13 mouse cellular contexts compared by ENCODE assay signal in genomic region chr13:107065098-107065855, GRCm38 (mm10). TPM values are rescaled to one million over a fixed set of nuclear protein-coding genes. Genes with fewer than 3 reads are reported as not detected.
DNase-seq lines count a peak whose midpoint lies in the region; ATAC-seq and TF ChIP-seq lines count a peak whose summit lies in the region.
"Had no signal": no experiment of that assay in that cellular context is flagged by ENCODE, and none has a peak within 500 bp of the region (broad histone marks: within the 10 kb centered on the region; RNA-seq: fewer than 3 reads in every experiment).

No protein-coding gene starts in this region.

- H3K9me3 ChIP-seq in midbrain, embryonic 12.5 days, result no peaks in the 10 kb centered on the region
- H3K9me3 ChIP-seq in midbrain, embryonic 10.5 days (replicated peaks), result no peaks in the 10 kb centered on the region
- no peaks in the 10 kb centered on the region for H3K9me3 ChIP-seq in hindbrain, embryonic 15.5 days
- no peaks in the 10 kb centered on the region for H3K9me3 ChIP-seq in midbrain, embryonic 16.5 days (replicated peaks; ENCODE audit: control insufficient read depth, low read length, poor library complexity, severe bottlenecking)

- H3K27me3 ChIP-seq in midbrain, embryonic 12.5 days, result no peaks in the 10 kb centered on the region
- no peaks in the 10 kb centered on the region for H3K27me3 ChIP-seq in midbrain, embryonic 10.5 days (ENCODE audit: low read depth, poor library complexity, severe bottlenecking)
- no peaks in the 10 kb centered on the region for H3K27me3 ChIP-seq in hindbrain, embryonic 15.5 days
- H3K27me3 ChIP-seq in midbrain, embryonic 16.5 days (ENCODE audit: control insufficient read depth, insufficient read depth, low read depth, low read length), result no peaks in the 10 kb centered on the region
- H3K27me3 ChIP-seq in kidney, adult 2 months (replicated peaks; ENCODE audit: control insufficient read depth, insufficient read depth, low read length), result no peaks in the 10 kb centered on the region

- H3K36me3 ChIP-seq in midbrain, embryonic 12.5 days, result no peaks in the 10 kb centered on the region
- no peaks in the 10 kb centered on the region for H3K36me3 ChIP-seq in midbrain, embryonic 10.5 days
- no peaks in the 10 kb centered on the region for H3K36me3 ChIP-seq in hindbrain, embryonic 15.5 days
- no peaks in the 10 kb centered on the region for H3K36me3 ChIP-seq in midbrain, embryonic 16.5 days (ENCODE audit: control insufficient read depth, insufficient read depth, low read length)
- no peaks in the 10 kb centered on the region for H3K36me3 ChIP-seq in kidney, adult 2 months (ENCODE audit: control insufficient read depth, insufficient read depth, low read length)

- no peak overlapping the region for H3K9ac ChIP-seq in midbrain, embryonic 12.5 days (replicated peaks)
- H3K9ac ChIP-seq in hindbrain, embryonic 15.5 days, result no peak overlapping the region
- no peak overlapping the region for H3K9ac ChIP-seq in midbrain, embryonic 16.5 days (ENCODE audit: low read depth, low read length)

- no peak for DNase-seq in midbrain, embryonic 10.5 days (ENCODE audit: low spot score)
- DNase-seq in thymus, postnatal 4 days, result no peak
- DNase-seq in cerebellum, adult 9-11 months, result no peak
- no peak for DNase-seq in kidney, adult 2 months
- DNase-seq: adrenal gland, postnatal 36 days; cerebellum, adult 18-20 months; kidney, postnatal 4 days; thymus, adult 2 months had no signal

- WGBS in midbrain, embryonic 12.5 days, result 57% methylated on average over 10 of the region's 10 CpGs
- WGBS in midbrain, embryonic 10.5 days, result 82% methylated on average over 10 of the region's 10 CpGs
- 48% methylated on average over 10 of the region's 10 CpGs for WGBS in hindbrain, embryonic 15.5 days
- WGBS in midbrain, embryonic 16.5 days, result 50% methylated on average over 10 of the region's 10 CpGs
- WGBS in kidney, adult 2 months, result 79% methylated on average over 10 of the region's 10 CpGs

- no peak overlapping the region for H3K27ac ChIP-seq in midbrain, embryonic 12.5 days (replicated peaks)
- no peak overlapping the region for H3K27ac ChIP-seq in midbrain, embryonic 10.5 days (replicated peaks)
- H3K27ac ChIP-seq in hindbrain, embryonic 15.5 days (replicated peaks), result 0 out of 2 replicates have a peak overlapping the region, but pooled peaks have one; percentile 42
- H3K27ac ChIP-seq in midbrain, embryonic 16.5 days (ENCODE audit: low read length), result no peak overlapping the region
- H3K27ac ChIP-seq in kidney, adult 2 months (ENCODE audit: insufficient read depth, low read depth, low read length), result no peak overlapping the region

- peaks cover 4% of the 10 kb centered on the region for H3K4me1 ChIP-seq in midbrain, embryonic 12.5 days
- peaks cover 3% of the 10 kb centered on the region; the same call in 1 of the 2 replicates for H3K4me1 ChIP-seq in midbrain, embryonic 10.5 days
- H3K4me1 ChIP-seq in hindbrain, embryonic 15.5 days (replicated peaks), result no peaks in the 10 kb centered on the region; the same call in 1 of the 2 replicates
- peaks cover 3% of the 10 kb centered on the region; the same call in 1 of the 2 replicates for H3K4me1 ChIP-seq in midbrain, embryonic 16.5 days (ENCODE audit: control insufficient read depth, insufficient read depth, low read length)
- H3K4me1 ChIP-seq in kidney, adult 2 months (ENCODE audit: control insufficient read depth, insufficient read depth, low read length), result no peaks in the 10 kb centered on the region

- TF ChIP-seq CTCF in kidney, adult 2 months (conservative IDR thresholded peaks at IDR 0.05; ENCODE audit: insufficient read depth, insufficient read length, low read depth, low read length), result no peak

- ATAC-seq in midbrain, embryonic 12.5 days (ENCODE audit: low FRiP score, low read depth), result peak; percentile 78
- ATAC-seq in erythroid progenitor cell, adult 5-6 weeks (replicated peaks; ENCODE audit: low FRiP score, poor library complexity, severe bottlenecking), result 0 out of 2 replicates have a peak, but pooled peaks have one; percentile 12
- ATAC-seq in hindbrain, embryonic 15.5 days (ENCODE audit: low FRiP score, low read depth), result 0 out of 2 replicates have a peak, but pooled peaks have one; percentile 45
- ATAC-seq in midbrain, embryonic 16.5 days, result peak; percentile 45; the same call in 1 of the 2 replicates
- ATAC-seq: inflammation-experienced regulatory T-cells, adult 6 months had no signal

- no peak overlapping the region for H3K4me2 ChIP-seq in midbrain, embryonic 12.5 days (replicated peaks)
- H3K4me2 ChIP-seq in hindbrain, embryonic 15.5 days, result no peak overlapping the region
- H3K4me2 ChIP-seq in midbrain, embryonic 16.5 days (ENCODE audit: low read length), result no peak overlapping the region

- no peak overlapping the region for H3K4me3 ChIP-seq in midbrain, embryonic 12.5 days
- H3K4me3 ChIP-seq in midbrain, embryonic 10.5 days, result no peak overlapping the region
- no peak overlapping the region for H3K4me3 ChIP-seq in hindbrain, embryonic 15.5 days
- no peak overlapping the region for H3K4me3 ChIP-seq in midbrain, embryonic 16.5 days (ENCODE audit: low read depth, low read length)
- H3K4me3 ChIP-seq in kidney, adult 2 months (ENCODE audit: insufficient read depth, low read depth, low read length), result no peak overlapping the region

- no peak for TF ChIP-seq POLR2A in kidney, adult 2 months (IDR thresholded peaks at IDR 0.05; ENCODE audit: low read depth, low read length)

RNA-seq across cellular contexts. Expression of gene Kif2a, which starts 43.4 kb away (rescaled TPM):
- polyA plus RNA-seq in midbrain, embryonic 12.5 days (2016; fragmentation: Nextera tagmentation; extraction: Ambion mirVana), result 27.4 and 27.7 TPM in 2 replicates
- 14.1 and 15.0 TPM in 2 replicates for polyA plus RNA-seq in midbrain, embryonic 10.5 days (2016; fragmentation: Nextera tagmentation; extraction: Ambion mirVana)
- 75.7 and 233 TPM in 2 replicates for total RNA-seq in erythroid progenitor cell, adult 5-6 weeks (2015; ENCODE audit: low replicate concordance)
- 84.8 and 93.6 TPM in 2 replicates for total RNA-seq in erythroid progenitor cell, adult 5-6 weeks (2017; ENCODE audit: low replicate concordance)
- polyA plus RNA-seq in hindbrain, embryonic 15.5 days (2015; fragmentation: Nextera tagmentation; extraction: Ambion mirVana), result 70.8 and 78.8 TPM in 2 replicates
- polyA plus RNA-seq in midbrain, embryonic 16.5 days (2015; fragmentation: Nextera tagmentation; extraction: Ambion mirVana), result 42.8 and 53.3 TPM in 2 replicates
- 1.5 and 2.5 TPM in 2 replicates for polyA plus RNA-seq in kidney, adult 2 months (2012; rRNA removed)

Comparison
In these comparisons a context has a peak if more than half of its experiments do, and no peak if none do; other contexts are left out.
1. ATAC-seq: peak in every context shown above with its lines; median percentile 78 in midbrain, embryonic 12.5 days; 45 in hindbrain, embryonic 15.5 days; 45 in midbrain, embryonic 16.5 days; 12 in erythroid progenitor cell, adult 5-6 weeks.